Mouse (Mus musculus) embryonic fibroblast, embryonic 13.5 days (primary cell): ENCODE results near the gene Sbf2. TPM values are rescaled to one million over a fixed set of nuclear protein-coding genes. Genes with fewer than 3 reads are reported as not detected.
A peak's percentile ranks its signal among the peaks of the same experiment; 100 is the strongest.

Experiments
- H3K27ac ChIP-seq: 2 replicates; pipeline ENCODE4 v1.5.1; 2012; ENCODE audit warnings: low read length, control low read depth, inconsistent platforms; ENCODE audit not compliant: insufficient read depth
- H3K4me1 ChIP-seq: 2 replicates; pipeline ENCODE4 v1.6.1; 2011; ENCODE audit warnings: low read length; ENCODE audit not compliant: control insufficient read depth, insufficient read depth
- H3K4me3 ChIP-seq: 2 replicates; pipeline ENCODE4 v1.5.1; 2011; ENCODE audit warnings: mild to moderate bottlenecking, control low read depth, low read length; ENCODE audit not compliant: insufficient read depth
- CTCF ChIP-seq: IDR thresholded peaks from 2 replicates; pipeline ENCODE4 v1.5.1; 2011; ENCODE audit warnings: mild to moderate bottlenecking, control low read depth, low read length, moderate library complexity, borderline replicate concordance; ENCODE audit not compliant: insufficient read depth
- POLR2A ChIP-seq: IDR thresholded peaks from 2 replicates; pipeline ENCODE4 v1.6.1; 2011; ENCODE audit warnings: low read depth, mild to moderate bottlenecking, control low read depth, low read length, moderate library complexity
- polyA plus RNA-seq: library from polyadenylated mRNA; stranded (reverse); fragments of >200 nt; gene quantifications from 2 replicates; pipeline ENCODE4 v1.2.4, GENCODE M21; 2011; ENCODE audit warnings: low read depth; ENCODE audit not compliant: missing spikeins, insufficient read length

Gene Sbf2
- 55.5 and 66.2 TPM in 2 replicates for polyA plus RNA-seq

DNA sequence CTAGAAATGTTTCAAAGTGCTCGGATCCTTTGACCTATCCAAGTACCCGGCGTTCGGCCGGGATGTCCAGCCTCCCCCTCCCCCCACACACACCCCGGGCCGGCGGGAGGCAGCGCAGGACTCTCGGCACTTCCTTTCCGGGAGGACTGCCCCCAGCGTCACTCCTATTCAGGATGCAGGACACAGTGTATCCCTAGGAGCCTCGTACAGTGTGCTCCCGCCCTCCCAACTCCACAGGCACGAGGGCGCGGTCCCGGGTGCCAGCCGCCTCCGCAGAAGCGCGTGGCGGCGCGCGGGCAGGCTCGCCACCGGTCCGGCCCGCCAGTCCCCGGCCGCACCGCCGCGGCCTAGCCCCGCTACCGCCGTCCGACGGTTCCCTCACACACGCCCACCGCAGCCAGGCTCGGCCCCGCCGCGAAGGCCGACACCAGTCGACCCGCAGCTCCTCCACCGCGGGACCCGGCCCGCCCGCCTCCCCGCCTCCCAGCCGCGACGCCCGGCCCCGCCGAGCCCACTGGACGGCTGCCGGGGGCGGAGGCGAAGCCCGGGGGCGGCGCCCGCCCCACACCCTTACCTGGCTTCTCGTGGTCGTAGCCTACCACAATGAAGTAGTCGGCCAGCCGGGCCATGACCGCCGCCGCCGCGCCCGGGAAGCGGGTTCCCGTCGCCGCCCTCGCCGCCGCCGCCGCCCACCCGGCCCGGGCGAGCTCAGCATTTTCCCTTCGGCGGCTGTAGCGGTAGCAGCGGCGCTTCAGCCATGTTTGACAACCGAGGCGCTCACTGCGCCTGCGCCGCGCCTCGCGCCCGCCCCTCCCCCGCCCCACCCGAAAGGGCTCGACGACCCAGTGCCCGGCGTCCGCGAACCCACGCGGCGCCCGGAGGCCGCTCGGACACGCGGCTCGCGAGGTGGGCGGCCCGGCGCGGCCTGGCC lies at the start of gene Sbf2:
Gene Sbf2, minus strand, starts transcription at position 790 of the 931 bp plus-strand sequence.
- Histone ChIP-seq H3K4me1 (peaks cover 2% of the 10 kb centered on the region; the same call in 1 of the 2 replicates), H3K27ac (peak within 1 kb of the TSS; percentile 87), H3K4me3 (peak within 1 kb of the TSS; percentile 84)
- TF ChIP-seq POLR2A = peak; percentile 70
- TF ChIP-seq CTCF = no peak

DNA sequence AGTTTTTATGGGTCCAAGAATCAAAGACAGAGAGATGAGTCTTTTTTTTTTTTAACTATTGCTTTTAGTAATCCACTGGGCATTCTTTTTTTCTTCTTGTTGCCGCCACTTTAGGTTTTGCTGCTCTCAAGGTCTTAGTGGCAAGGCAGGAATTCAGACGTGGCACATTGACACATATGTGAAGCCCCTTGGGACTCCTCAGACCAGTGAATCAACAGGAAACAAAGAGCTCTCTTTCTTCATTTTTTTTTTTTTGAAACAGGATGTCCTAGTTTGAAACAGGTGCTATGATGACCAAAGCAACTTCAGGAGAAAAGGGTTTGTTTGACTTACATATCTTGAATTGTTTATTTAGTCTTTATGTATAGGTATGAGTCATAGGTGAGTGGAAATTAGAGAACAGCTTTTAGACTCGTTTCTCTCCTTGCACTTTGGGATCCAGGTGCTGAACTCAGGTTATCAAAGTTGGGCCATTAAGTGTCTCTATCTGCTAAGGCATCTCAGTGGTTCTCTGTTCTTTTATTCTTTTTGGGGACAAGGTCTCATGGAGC lies 43.7 kb upstream of the Sbf2 start:
- Histone ChIP-seq H3K27ac (no peak overlapping the region), H3K4me3 (no peak overlapping the region), H3K4me1 (peaks cover 2% of the 10 kb centered on the region)
- TF ChIP-seq POLR2A (no peak), CTCF (no peak)

DNA sequence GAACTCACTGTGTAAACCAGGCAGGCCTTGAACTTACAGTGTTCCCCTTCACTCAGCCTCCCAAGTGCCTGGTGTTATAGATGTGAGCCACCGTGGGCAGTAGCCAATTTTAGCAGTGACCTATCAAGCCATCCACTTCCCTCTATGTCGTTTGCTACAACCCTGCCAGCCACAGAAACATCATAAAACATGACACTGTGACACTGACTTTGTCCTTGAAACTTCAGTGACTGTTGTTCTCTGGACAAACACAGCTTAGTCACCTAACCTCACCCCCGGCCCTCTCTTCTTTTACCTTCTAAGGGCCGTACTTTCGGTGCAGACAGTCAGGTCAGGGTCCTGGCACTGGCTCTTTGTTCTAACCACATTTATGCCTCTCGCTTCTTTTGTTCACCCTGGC lies 41.2 kb upstream of the Sbf2 start:
- H3K4me3 ChIP-seq = no peak overlapping the region
- H3K4me1 ChIP-seq = peaks cover 4% of the 10 kb centered on the region
- TF ChIP-seq POLR2A (no peak), CTCF (no peak)
- H3K27ac ChIP-seq = no peak overlapping the region

DNA sequence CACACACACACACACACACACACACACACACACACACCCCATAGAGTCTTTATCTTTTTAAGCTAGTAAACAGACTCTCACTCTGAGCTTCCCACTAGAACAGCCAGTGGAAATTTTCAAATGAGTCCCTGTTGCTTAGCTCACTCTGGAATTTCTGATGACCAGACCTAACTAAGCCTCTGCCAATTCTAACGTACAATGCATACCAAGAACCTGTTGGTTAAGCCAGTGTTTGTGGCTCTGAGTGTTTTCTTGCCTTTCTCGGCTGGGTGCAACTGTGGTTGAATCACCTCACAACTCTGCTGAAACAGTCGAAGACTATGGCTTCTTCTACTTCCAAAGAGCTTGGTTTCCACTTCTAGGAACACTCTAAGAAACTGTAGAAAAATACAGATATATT lies 40.5 kb upstream of the Sbf2 start:
- no peak for TF ChIP-seq CTCF
- TF ChIP-seq POLR2A = no peak
- H3K27ac ChIP-seq = no peak overlapping the region
- H3K4me1 ChIP-seq = peaks cover 4% of the 10 kb centered on the region
- no peak overlapping the region for H3K4me3 ChIP-seq

DNA sequence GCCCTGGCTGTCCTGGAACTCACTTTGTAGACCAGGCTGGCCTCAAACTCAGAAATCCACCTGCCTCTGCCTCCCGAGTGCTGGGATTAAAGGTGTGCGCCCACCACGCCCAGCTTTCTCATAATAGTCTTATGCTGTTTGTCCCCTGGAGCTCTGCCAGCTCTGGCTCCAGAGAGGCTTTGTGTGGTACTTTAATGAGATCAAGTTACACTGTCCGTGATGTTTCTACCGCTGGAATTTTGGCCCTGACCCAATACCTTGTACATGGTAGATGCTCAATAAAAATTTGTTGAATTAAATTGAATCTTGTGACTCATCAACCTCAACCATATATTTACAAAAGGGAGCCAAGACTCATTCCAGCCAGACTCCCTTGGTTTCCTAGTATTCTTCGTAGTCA lies 36.4 kb upstream of the Sbf2 start:
- TF ChIP-seq CTCF (no peak), POLR2A (no peak)
- H3K4me3 ChIP-seq = no peak overlapping the region
- H3K27ac ChIP-seq = peak overlapping the region; percentile 65; the same call in 1 of the 2 replicates
- peaks cover 13% of the 10 kb centered on the region for H3K4me1 ChIP-seq

DNA sequence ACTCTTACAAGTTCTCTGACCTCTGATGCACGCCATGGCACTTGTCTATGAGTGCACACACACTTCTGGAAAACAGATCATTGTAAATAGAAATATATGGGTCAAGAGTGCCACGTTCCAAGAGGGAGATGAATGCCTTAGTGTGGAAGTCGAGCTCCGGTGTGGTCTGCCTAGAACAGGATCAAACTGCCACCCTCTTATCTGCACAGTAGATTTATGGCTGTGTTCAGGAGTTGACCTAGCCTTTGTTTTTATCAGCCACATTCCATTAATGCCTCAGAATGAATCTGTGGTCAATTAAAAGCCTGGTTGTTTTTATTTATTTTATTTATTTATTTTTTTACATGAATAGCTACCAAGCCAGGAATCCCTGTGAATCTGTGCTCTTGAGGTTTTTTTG lies 35.8 kb upstream of the Sbf2 start:
- H3K27ac ChIP-seq = no peak overlapping the region
- TF ChIP-seq POLR2A (no peak), CTCF (no peak)
- H3K4me3 ChIP-seq = no peak overlapping the region

DNA sequence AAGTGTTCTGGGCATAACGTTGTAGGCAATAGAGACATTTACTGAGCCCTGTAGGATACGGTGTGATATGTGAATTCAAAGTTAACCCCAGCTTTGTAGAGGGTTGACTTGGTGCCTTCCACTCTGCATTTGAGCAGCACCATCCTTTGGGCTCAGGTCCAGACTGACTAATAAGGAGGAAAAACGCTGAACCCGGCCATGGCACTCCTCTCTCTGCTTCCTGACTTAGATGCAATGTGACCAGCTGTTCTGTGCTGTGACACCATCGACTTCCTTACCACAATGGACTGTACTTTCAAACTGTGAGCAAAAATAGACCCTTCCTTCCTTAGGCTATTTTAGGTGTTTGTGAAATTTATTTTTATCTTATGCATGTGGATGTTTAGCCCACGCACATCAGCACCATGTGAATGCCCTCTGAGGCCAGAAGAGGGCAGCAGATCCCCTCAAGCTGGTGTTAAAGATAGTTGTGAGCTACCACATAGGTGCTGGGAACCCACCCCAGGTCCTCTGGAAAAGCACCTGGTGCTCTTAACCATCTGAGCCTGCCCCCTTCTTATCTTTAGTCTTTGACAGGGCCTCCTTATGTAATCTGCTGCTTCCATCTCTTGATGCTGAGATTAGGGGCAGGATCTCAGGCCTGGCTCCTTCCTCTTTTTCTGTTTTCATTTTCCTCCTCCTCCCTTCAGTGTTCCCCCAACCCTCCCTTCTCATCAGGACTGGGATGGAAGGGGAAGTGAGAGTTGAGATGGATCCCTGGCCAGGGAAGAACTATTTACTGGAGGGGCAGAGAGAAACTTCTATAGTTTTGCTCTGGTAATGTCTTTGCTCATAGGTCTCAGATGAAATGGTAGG lies 34.6 kb upstream of the Sbf2 start:
- peaks cover 11% of the 10 kb centered on the region for H3K4me1 ChIP-seq
- TF ChIP-seq POLR2A (no peak), CTCF (no peak)

More for the DNA sequence above, 35.8 kb upstream of the Sbf2 start:
- peaks cover 13% of the 10 kb centered on the region for H3K4me1 ChIP-seq

DNA sequence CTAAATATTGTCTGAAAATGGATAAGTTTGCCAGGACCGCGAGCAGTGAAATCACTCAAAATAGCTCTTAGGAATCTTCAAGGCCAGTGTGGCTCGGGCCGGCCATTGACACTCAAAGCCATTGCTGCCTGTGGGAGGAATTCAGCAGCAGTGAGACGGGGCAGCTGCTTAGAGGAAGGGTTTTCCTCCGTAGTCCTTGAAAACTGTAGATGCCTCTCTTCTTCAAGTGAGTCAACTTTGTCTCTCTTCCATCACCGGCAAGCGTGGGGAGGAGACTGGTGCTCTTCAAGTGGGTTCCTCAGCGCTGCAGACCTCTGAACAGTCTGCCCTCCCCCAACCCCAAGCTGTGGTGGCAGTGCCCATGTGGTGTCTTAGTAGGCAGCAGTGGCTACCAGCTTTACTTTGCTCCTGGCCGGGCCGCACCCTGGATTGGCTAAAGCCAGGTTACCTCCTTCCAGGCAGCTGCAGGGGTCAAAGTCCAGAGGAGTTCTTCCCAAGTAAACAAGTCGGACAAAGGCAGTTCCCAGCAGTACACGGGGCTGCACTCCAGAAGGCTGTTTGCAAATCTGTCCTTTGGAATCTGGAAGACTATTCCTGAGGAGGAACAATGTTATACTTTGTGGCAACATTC lies 33.8 kb upstream of the Sbf2 start:
- Histone ChIP-seq H3K27ac (no peak overlapping the region), H3K4me1 (peaks cover 14% of the 10 kb centered on the region), H3K4me3 (no peak overlapping the region)
- TF ChIP-seq POLR2A = no peak

More for the DNA sequence above, 34.6 kb upstream of the Sbf2 start:
- Histone ChIP-seq H3K27ac (no peak overlapping the region), H3K4me3 (no peak overlapping the region)

DNA sequence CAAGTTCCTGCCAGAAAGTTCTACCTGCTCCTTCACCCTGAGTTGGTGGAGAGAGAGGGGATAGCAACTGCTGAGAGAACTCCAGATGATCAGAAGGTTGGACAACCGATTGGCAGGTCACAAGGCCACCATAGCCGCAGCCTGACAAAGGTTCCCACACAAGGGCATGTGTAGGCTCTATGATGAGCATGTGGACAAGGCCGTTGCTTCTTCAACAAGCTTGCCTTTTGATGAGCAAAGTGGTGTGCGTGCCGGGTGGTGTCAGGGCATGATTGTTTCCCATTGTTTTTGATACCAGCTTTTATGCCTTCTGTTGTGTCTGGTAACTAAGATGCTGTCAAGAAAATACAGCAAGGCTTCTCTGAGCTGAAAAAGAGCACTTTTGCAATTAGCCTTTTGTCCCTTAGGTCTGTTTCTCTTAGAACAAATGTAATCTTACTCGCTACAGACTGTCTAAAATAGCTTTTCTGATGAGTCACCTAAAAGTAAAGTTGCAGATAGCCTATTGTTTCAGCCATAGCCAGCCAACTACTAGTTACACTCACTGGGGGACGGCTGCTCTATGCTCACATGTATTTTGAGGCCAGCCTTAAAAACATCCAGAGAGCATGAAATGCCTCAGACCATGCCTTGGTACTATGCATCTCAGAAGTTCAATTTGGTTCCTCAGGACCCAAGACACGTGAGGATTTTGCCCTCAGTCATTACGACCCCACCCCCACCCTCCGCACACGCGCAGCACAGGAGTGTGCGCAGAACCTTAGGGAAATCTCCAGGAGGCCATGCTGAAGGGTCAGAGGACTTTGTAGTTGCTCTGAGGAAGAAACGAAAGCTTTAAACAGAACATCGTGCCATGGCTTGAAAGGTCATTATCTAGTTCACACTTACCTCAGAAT lies 33.1 kb upstream of the Sbf2 start:
- TF ChIP-seq POLR2A (no peak), CTCF (no peak)
- Histone ChIP-seq H3K4me3 (no peak overlapping the region), H3K27ac (peak overlapping the region; percentile 30; the same call in 1 of the 2 replicates), H3K4me1 (peaks cover 14% of the 10 kb centered on the region)
